Mouse (Mus musculus) myocyte (in vitro differentiated cells): ENCODE results near the gene Man2a1. TPM values are rescaled to one million over a fixed set of nuclear protein-coding genes. Genes with fewer than 3 reads are reported as not detected.

Experiments
- H3K27me3 ChIP-seq: one replicate; pipeline ENCODE4 v1.6.1; 2011; ENCODE audit not compliant: control insufficient read depth, insufficient read depth, insufficient read length
- H3K36me3 ChIP-seq: one replicate; pipeline ENCODE4 v1.6.1; 2011; ENCODE audit not compliant: control insufficient read depth, insufficient read depth
- H3K4me2 ChIP-seq: one replicate; pipeline ENCODE4 v1.6.1; 2011; ENCODE audit warnings: low read depth, control low read depth
- H3K4me3 ChIP-seq: one replicate; pipeline ENCODE4 v1.5.1; 2011; ENCODE audit warnings: mild to moderate bottlenecking, control low read depth, moderate library complexity
- H3K79me2 ChIP-seq: one replicate; pipeline ENCODE4 v1.6.1; 2011; ENCODE audit not compliant: control insufficient read depth, insufficient read depth
- H3ac ChIP-seq: one replicate; pipeline ENCODE4 v1.6.1; 2011; ENCODE audit not compliant: control insufficient read depth, insufficient read length
- CEBPB ChIP-seq: IDR thresholded peaks from 2 replicates; pipeline ENCODE4 v1.6.1; 2011; ENCODE audit warnings: mild to moderate bottlenecking, moderate library complexity; ENCODE audit not compliant: poor library complexity, insufficient read depth, severe bottlenecking
- E2F4 ChIP-seq: IDR thresholded peaks from one replicate; pipeline ENCODE4 v1.6.1; 2011; ENCODE audit warnings: mild to moderate bottlenecking, control low read depth, moderate library complexity; ENCODE audit not compliant: insufficient read depth
- MAX ChIP-seq: IDR thresholded peaks from one replicate; pipeline ENCODE4 v1.6.1; 2011; ENCODE audit warnings: low read depth, mild to moderate bottlenecking, control low read depth
- MYOD1 ChIP-seq, 3 experiments: IDR thresholded peaks; one replicate each; pipeline ENCODE4 v1.6.1; 2011; ENCODE audit warnings: control low read depth in 2 of 3, low read depth in 2 of 3, mild to moderate bottlenecking in 2 of 3, moderate library complexity in 1 of 3; ENCODE audit not compliant: insufficient read length in 2 of 3, control insufficient read depth in 1 of 3
- MYOG ChIP-seq, 3 experiments: IDR thresholded peaks; one replicate each; pipeline ENCODE4 v1.6.1; 2011; ENCODE audit warnings: control low read depth in 2 of 3, low read depth in 2 of 3, mild to moderate bottlenecking in 2 of 3; ENCODE audit not compliant: insufficient read length in 2 of 3, control insufficient read depth in 1 of 3, insufficient read depth in 1 of 3
- POLR2A ChIP-seq: IDR thresholded peaks from one replicate; pipeline ENCODE4 v1.6.1; 2011; ENCODE audit warnings: low read depth, mild to moderate bottlenecking, control low read depth, moderate library complexity; ENCODE audit not compliant: insufficient read length
- POLR2AphosphoS2 ChIP-seq: IDR thresholded peaks from one replicate; pipeline ENCODE4 v1.6.1; 2011; ENCODE audit warnings: low read depth, control low read depth; ENCODE audit not compliant: insufficient read length
- REST ChIP-seq: IDR thresholded peaks from one replicate; pipeline ENCODE4 v1.6.1; 2011; ENCODE audit warnings: mild to moderate bottlenecking, control low read depth, moderate library complexity; ENCODE audit not compliant: insufficient read depth, insufficient read length
- SRF ChIP-seq: IDR thresholded peaks from one replicate; pipeline ENCODE4 v1.6.1; 2011; ENCODE audit warnings: low read depth; ENCODE audit not compliant: control insufficient read depth, insufficient read length
- TCF12 ChIP-seq: IDR thresholded peaks from one replicate; pipeline ENCODE4 v1.6.1; 2011; ENCODE audit warnings: mild to moderate bottlenecking, control low read depth; ENCODE audit not compliant: poor library complexity, insufficient read depth, severe bottlenecking
- TCF3 ChIP-seq: IDR thresholded peaks from one replicate; pipeline ENCODE4 v1.6.1; 2011; ENCODE audit warnings: low read depth, control low read depth; ENCODE audit not compliant: insufficient read length
- USF1 ChIP-seq: IDR thresholded peaks from one replicate; pipeline ENCODE4 v1.6.1; 2011; ENCODE audit warnings: low read depth, mild to moderate bottlenecking, control low read depth, moderate library complexity
- polyA plus RNA-seq: library from polyadenylated mRNA; unstranded; fragments of >200 nt; fragmentation: generic; extraction: Trizol; gene quantifications from one replicate; pipeline ENCODE4 v1.2.1, GENCODE M21; 2012; ENCODE audit warnings: missing spikeins

The Man2a1 gene
- polyA plus RNA-seq, 1 experiment: 8.6 TPM

DNA sequence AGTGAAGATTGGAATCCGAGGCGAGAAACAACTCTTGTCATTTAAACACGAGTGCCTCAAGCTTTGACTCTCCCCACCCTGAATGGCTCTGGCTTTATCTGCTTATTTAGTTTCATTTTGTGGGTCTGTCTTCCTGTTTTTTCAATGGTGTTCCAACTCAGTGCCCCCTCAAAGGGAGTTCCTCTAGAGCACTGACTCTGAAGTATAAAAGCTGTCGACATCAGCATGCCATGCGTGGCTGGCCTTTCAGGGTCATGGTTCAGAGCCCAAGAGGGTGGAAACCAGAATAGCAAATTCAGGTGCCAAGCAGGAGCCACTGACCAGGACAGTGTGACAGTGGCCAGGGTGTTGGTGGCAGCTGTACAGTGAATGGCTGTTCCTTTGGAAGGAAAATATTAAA is 68.0 kb downstream of the Man2a1 start:
- no peaks in the 10 kb centered on the region for H3K27me3 ChIP-seq
- peaks cover 9% of the 10 kb centered on the region for H3K79me2 ChIP-seq
- H3K36me3 ChIP-seq: peaks cover 35% of the 10 kb centered on the region
- H3K4me2 ChIP-seq: no peak overlapping the region
- no peak overlapping the region for H3ac ChIP-seq
- TF ChIP-seq TCF12 (no peak), MAX (no peak), MYOD1 (IDR thresholded peaks at IDR 0.05; ENCODE audit: control insufficient read depth in 1 of 3, insufficient read length in 2 of 3, low read depth in 2 of 3) (no peak), POLR2A (no peak), TCF3 (no peak), REST (no peak), SRF (no peak), MYOG (IDR thresholded peaks at IDR 0.05; ENCODE audit: control insufficient read depth in 1 of 3, insufficient read depth in 1 of 3, insufficient read length in 2 of 3, low read depth in 2 of 3) (no peak), CEBPB (no peak), POLR2AphosphoS2 (no peak), USF1 (no peak), E2F4 (no peak)
- H3K4me3 ChIP-seq: no peak overlapping the region

DNA sequence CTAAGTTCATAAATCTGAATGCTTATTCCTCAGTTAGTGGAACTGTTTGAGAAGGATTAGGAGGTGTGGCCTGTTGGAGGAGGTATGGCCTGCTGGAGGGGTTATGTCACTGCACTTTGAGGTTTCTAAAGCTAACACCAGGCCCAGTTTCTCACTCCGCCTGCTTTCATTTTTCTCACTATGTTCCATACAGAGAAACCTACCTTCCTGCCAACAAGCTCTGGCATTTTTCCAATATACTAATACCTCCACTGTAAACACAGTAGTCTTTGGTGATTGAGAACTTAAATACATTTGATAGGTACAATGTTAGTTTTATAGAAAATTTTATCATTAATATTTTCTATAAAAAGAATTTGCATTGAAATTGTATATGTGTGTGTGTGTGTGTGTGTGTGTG is 73.9 kb downstream of the Man2a1 start:
- H3K36me3 ChIP-seq: peaks cover 47% of the 10 kb centered on the region
- H3ac ChIP-seq: no peak overlapping the region

DNA sequence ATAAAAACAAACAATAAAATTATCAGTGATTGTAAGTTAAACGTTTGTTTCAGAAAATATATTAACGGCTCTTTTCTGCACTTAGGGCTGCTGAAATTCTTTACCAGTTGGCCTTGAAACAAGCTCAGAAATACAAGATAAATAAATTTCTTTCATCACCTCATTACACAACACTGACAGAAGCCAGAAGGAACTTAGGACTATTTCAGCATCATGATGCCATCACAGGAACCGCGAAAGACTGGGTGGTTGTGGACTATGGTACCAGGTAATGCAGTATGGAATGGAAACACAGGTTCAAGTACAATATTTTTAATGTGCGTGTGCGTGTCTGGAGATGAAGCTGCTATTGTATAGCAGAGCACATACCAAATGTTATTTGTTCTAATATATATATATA is 74.4 kb downstream of the Man2a1 start:
- no peaks in the 10 kb centered on the region for H3K27me3 ChIP-seq
- peaks cover 41% of the 10 kb centered on the region for H3K36me3 ChIP-seq
- H3ac ChIP-seq: no peak overlapping the region
- no peaks in the 10 kb centered on the region for H3K79me2 ChIP-seq
- H3K4me3 ChIP-seq: no peak overlapping the region
- no peak for TF ChIP-seq MYOG (IDR thresholded peaks at IDR 0.05; ENCODE audit: control insufficient read depth in 1 of 3, insufficient read depth in 1 of 3, insufficient read length in 2 of 3, low read depth in 2 of 3)
- no peak for TF ChIP-seq USF1
- no peak for TF ChIP-seq POLR2A
- TF ChIP-seq TCF12: no peak
- no peak for TF ChIP-seq CEBPB
- no peak for TF ChIP-seq MAX
- TF ChIP-seq POLR2AphosphoS2: no peak
- no peak for TF ChIP-seq TCF3
- no peak for TF ChIP-seq E2F4
- TF ChIP-seq SRF: no peak
- no peak for TF ChIP-seq MYOD1 (IDR thresholded peaks at IDR 0.05; ENCODE audit: control insufficient read depth in 1 of 3, insufficient read length in 2 of 3, low read depth in 2 of 3)
- no peak for TF ChIP-seq REST
- H3K4me2 ChIP-seq: no peak overlapping the region

More for the DNA sequence above, 73.9 kb downstream of the Man2a1 start:
- TF ChIP-seq MYOG (IDR thresholded peaks at IDR 0.05; ENCODE audit: control insufficient read depth in 1 of 3, insufficient read depth in 1 of 3, insufficient read length in 2 of 3, low read depth in 2 of 3): no peak
- no peak for TF ChIP-seq MAX
- TF ChIP-seq TCF3: no peak
- TF ChIP-seq MYOD1 (IDR thresholded peaks at IDR 0.05; ENCODE audit: control insufficient read depth in 1 of 3, insufficient read length in 2 of 3, low read depth in 2 of 3): no peak
- no peak for TF ChIP-seq REST
- no peak for TF ChIP-seq POLR2A
- TF ChIP-seq USF1: no peak
- TF ChIP-seq POLR2AphosphoS2: no peak
- no peak for TF ChIP-seq E2F4
- TF ChIP-seq SRF: no peak
- TF ChIP-seq TCF12: no peak
- no peak for TF ChIP-seq CEBPB
- no peaks in the 10 kb centered on the region for H3K79me2 ChIP-seq
- no peak overlapping the region for H3K4me2 ChIP-seq
- no peaks in the 10 kb centered on the region for H3K27me3 ChIP-seq
- no peak overlapping the region for H3K4me3 ChIP-seq

DNA sequence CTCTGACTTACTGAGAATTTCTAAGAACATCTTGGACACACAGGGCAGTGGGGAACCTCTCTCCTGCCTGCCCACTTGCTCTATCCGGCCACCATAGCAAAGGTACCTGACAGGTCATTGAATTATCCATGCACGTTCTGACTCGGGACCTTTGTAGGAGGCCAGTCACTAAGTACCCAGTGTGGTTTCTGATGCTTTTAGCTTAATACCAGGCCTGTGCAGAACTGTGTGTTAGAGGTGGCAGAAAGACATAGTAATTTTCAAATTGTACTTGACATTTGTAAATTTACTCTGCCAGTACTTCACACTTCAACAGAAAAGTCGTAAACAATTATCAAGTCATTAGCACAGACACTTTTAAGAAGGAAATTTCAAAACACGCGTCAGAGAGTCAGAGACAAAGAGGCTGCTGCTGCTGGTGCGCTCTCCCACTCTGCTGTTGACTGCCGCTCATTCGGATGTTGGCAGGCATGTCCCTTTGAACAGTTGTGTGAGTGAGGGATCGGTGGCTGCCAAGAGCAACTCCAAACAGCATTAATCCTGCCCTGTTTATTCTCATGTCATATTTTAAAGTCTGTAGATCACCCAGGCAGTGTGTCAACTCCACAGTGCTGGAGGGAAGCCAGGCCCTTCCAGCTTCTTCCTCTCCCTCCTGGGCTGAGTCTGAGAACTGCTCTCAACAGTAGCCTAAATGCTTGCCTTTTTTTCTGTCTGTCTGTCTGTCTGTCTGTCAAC is 76.4 kb downstream of the Man2a1 start:
- TF ChIP-seq MAX (no peak), E2F4 (no peak), REST (no peak), USF1 (no peak), CEBPB (no peak), POLR2A (no peak), MYOG (IDR thresholded peaks at IDR 0.05; ENCODE audit: control insufficient read depth in 1 of 3, insufficient read depth in 1 of 3, insufficient read length in 2 of 3, low read depth in 2 of 3) (no peak), MYOD1 (IDR thresholded peaks at IDR 0.05; ENCODE audit: control insufficient read depth in 1 of 3, insufficient read length in 2 of 3, low read depth in 2 of 3) (no peak), TCF12 (no peak), TCF3 (no peak), POLR2AphosphoS2 (no peak), SRF (no peak)
- H3ac ChIP-seq: no peak overlapping the region

More for the DNA sequence above, 76.4 kb downstream of the Man2a1 start:
- Histone ChIP-seq H3K4me3 (no peak overlapping the region), H3K36me3 (peaks cover 39% of the 10 kb centered on the region), H3K27me3 (no peaks in the 10 kb centered on the region), H3K4me2 (no peak overlapping the region), H3K79me2 (no peaks in the 10 kb centered on the region)
